Mouse (Mus musculus): ENCODE measurements around the gene Gm49368.
"Not testable (repeated sequence)": the region's sequence is repeated elsewhere in the genome, so short reads cannot be mapped to it uniquely, and the experiment has no call there.

Gene Gm49368

GRCm38 (mm10) chr7:128128741-128129720 lies 66.5 kb downstream of the Gm49368 start, which contains the start of gene Itgax:
TSS of gene Itgax (plus strand) at chr7:128129547.
- no peak for DNase-seq (ENCODE audit: low spot score in 2 of 2)

- no peak for DNase-seq (ENCODE audit: low spot score in 2 of 2)
Observed at GRCm38 (mm10) chr7:128132148-128132547, 69.7 kb downstream of the Gm49368 start.

GRCm38 (mm10) chr7:128133596-128133995 lies 71.1 kb downstream of the Gm49368 start:
- no peak for DNase-seq (ENCODE audit: low spot score in 2 of 2)

GRCm38 (mm10) chr7:128136927-128137326 lies 74.4 kb downstream of the Gm49368 start:
- no peak for DNase-seq (ENCODE audit: low spot score in 2 of 2)

- no peak for DNase-seq (ENCODE audit: low spot score in 2 of 2)
Observed at GRCm38 (mm10) chr7:128139611-128140010, 77.1 kb downstream of the Gm49368 start.

- no peak for DNase-seq (ENCODE audit: low spot score in 2 of 2)
Observed at GRCm38 (mm10) chr7:128150970-128151369, 88.5 kb downstream of the Gm49368 start.

- DNase-seq (ENCODE audit: low spot score in 2 of 2), result no peak
Observed at GRCm38 (mm10) chr7:128154076-128154475, 91.6 kb downstream of the Gm49368 start, which contains the start of gene Itgad. TSS of gene Itgad (plus strand) at chr7:128154376.

GRCm38 (mm10) chr7:128154924-128155323 lies 92.4 kb downstream of the Gm49368 start:
- no peak for DNase-seq (ENCODE audit: low spot score in 2 of 2)

GRCm38 (mm10) chr7:128158688-128159354 lies 96.3 kb downstream of the Gm49368 start:
- not testable (repeated sequence) for DNase-seq (ENCODE audit: low spot score in 2 of 2)

GRCm38 (mm10) chr7:128164001-128164400 lies 101.5 kb downstream of the Gm49368 start:
- DNase-seq (ENCODE audit: low spot score in 2 of 2), result no peak

- DNase-seq (ENCODE audit: low spot score in 2 of 2), result no peak
Observed at GRCm38 (mm10) chr7:128166391-128166790, 103.9 kb downstream of the Gm49368 start.

GRCm38 (mm10) chr7:128169996-128170395 lies 107.5 kb downstream of the Gm49368 start:
- no peak for DNase-seq (ENCODE audit: low spot score in 2 of 2)
